Mouse (Mus musculus) limb, embryonic 11.5 days (tissue): ENCODE results near the gene As3mt. TPM values are rescaled to one million over a fixed set of nuclear protein-coding genes. Genes with fewer than 3 reads are reported as not detected.
"Not testable (repeated sequence)": the region's sequence is repeated elsewhere in the genome, so short reads cannot be mapped to it uniquely, and the experiment has no call there.

Experiments
- ATAC-seq: fragments of 200-750 bp; cut with Nextera tagmentation; 2 replicates; pipeline ENCODE4 v1.8.0; 2017; ENCODE audit warnings: low read depth; ENCODE audit not compliant: insufficient number of reproducible peaks, low FRiP score, low TSS enrichment
- DNase-seq: peaks from one replicate; pipeline ENCODE4 v3.0.0-alpha.2; 2015; ENCODE audit warnings: low spot score
- H3K27ac ChIP-seq: fragments of 300-500 bp; sonication (generic); replicated peaks from 2 replicates; pipeline ENCODE4 v1.5.1; 2014; ENCODE audit warnings: low read depth, mild to moderate bottlenecking, low read length
- H3K27me3 ChIP-seq: fragments of 300-500 bp; sonication (generic); 2 replicates; pipeline ENCODE4 v1.6.1; 2014; ENCODE audit warnings: mild to moderate bottlenecking, low read length, mixed read lengths; ENCODE audit not compliant: control insufficient read depth, insufficient read depth
- H3K36me3 ChIP-seq: fragments of 300-500 bp; sonication (generic); 2 replicates; pipeline ENCODE4 v1.6.1; 2014; ENCODE audit warnings: mild to moderate bottlenecking, low read length, moderate library complexity, mixed read lengths; ENCODE audit not compliant: control insufficient read depth, insufficient read depth
- H3K4me1 ChIP-seq: fragments of 300-500 bp; sonication (generic); 2 replicates; pipeline ENCODE4 v1.6.1; 2014; ENCODE audit warnings: low read length, mixed read lengths; ENCODE audit not compliant: control insufficient read depth, insufficient read depth
- H3K4me2 ChIP-seq: fragments of 300-500 bp; sonication (generic); 2 replicates; pipeline ENCODE4 v1.6.1; 2014; ENCODE audit warnings: low read depth, mild to moderate bottlenecking, moderate library complexity; ENCODE audit not compliant: severe bottlenecking
- H3K4me3 ChIP-seq: fragments of 300-500 bp; sonication (generic); 2 replicates; pipeline ENCODE4 v1.5.1; 2014; ENCODE audit warnings: low read depth, low read length
- H3K9ac ChIP-seq: fragments of 300-500 bp; sonication (generic); 2 replicates; pipeline ENCODE4 v1.6.1; 2014; ENCODE audit warnings: mild to moderate bottlenecking, low read length
- H3K9me3 ChIP-seq: fragments of 300-500 bp; sonication (generic); 2 replicates; pipeline ENCODE4 v1.6.1; 2016; ENCODE audit warnings: low read length; ENCODE audit not compliant: control insufficient read depth
- WGBS: fragments of 180-500 bp; shearing (Covaris S2); extraction: QIAGEN DNeasy Blood & Tissue Kit; methylation state at CpG from one replicate; pipeline ENCODE4 v1.1.7; 2014; 5-methylcytosine and 5-hydroxymethylcytosine counted together
- polyA plus RNA-seq: library from polyadenylated mRNA; unstranded; fragments of >200 nt; fragmentation: Nextera tagmentation; extraction: Ambion mirVana; gene quantifications from 2 replicates; pipeline ENCODE4 v1.2.1, GENCODE M21; 2014

Gene As3mt
- polyA plus RNA-seq, 1 experiment from 2014 or later: 37.3 TPM

GRCm38 (mm10) chr19:46744681-46745080, 37.4 kb downstream of the As3mt start:
- H3K9ac ChIP-seq: no peak overlapping the region
- no peak overlapping the region for H3K27ac ChIP-seq
- ATAC-seq (no peak), DNase-seq (no peak)
- no peaks in the 10 kb centered on the region for H3K9me3 ChIP-seq
- H3K36me3 ChIP-seq: no peaks in the 10 kb centered on the region
- H3K4me3 ChIP-seq: no peak overlapping the region
- H3K4me2 ChIP-seq: no peak overlapping the region
- WGBS: 82% methylated on average over 9 of the region's 9 CpGs
- H3K27me3 ChIP-seq: no peaks in the 10 kb centered on the region
- no peaks in the 10 kb centered on the region for H3K4me1 ChIP-seq

GRCm38 (mm10) chr19:46747799-46748198, 40.5 kb downstream of the As3mt start:
- ATAC-seq (no peak), DNase-seq (no peak)
- Histone ChIP-seq H3K4me3 (no peak overlapping the region), H3K4me2 (no peak overlapping the region), H3K27ac (no peak overlapping the region), H3K36me3 (no peaks in the 10 kb centered on the region), H3K9ac (no peak overlapping the region), H3K27me3 (no peaks in the 10 kb centered on the region), H3K4me1 (no peaks in the 10 kb centered on the region), H3K9me3 (no peaks in the 10 kb centered on the region)
- WGBS: 93% methylated on average over 3 of the region's 3 CpGs

GRCm38 (mm10) chr19:46752235-46752634, 45.0 kb downstream of the As3mt start:
- WGBS: 92% methylated on average over 5 of the region's 5 CpGs
- H3K9me3 ChIP-seq: no peaks in the 10 kb centered on the region
- H3K4me1 ChIP-seq: no peaks in the 10 kb centered on the region
- DNase-seq (no peak), ATAC-seq (no peak)
- no peaks in the 10 kb centered on the region for H3K27me3 ChIP-seq
- no peak overlapping the region for H3K9ac ChIP-seq
- no peaks in the 10 kb centered on the region for H3K36me3 ChIP-seq
- no peak overlapping the region for H3K27ac ChIP-seq
- H3K4me2 ChIP-seq: no peak overlapping the region
- no peak overlapping the region for H3K4me3 ChIP-seq

- DNase-seq (peak; percentile 49), ATAC-seq (no peak)
- no peaks in the 10 kb centered on the region for H3K36me3 ChIP-seq
- no peak overlapping the region for H3K4me2 ChIP-seq
- H3K9ac ChIP-seq: no peak overlapping the region
- 46% methylated on average over 9 of the region's 9 CpGs for WGBS
- H3K4me1 ChIP-seq: no peaks in the 10 kb centered on the region
- H3K27me3 ChIP-seq: no peaks in the 10 kb centered on the region
- no peak overlapping the region for H3K27ac ChIP-seq
- no peak overlapping the region for H3K4me3 ChIP-seq
- no peaks in the 10 kb centered on the region for H3K9me3 ChIP-seq
Measured at GRCm38 (mm10) chr19:46755066-46755465, 47.8 kb downstream of the As3mt start.

- no peak for DNase-seq
- WGBS: 87% methylated on average over 4 of the region's 4 CpGs
- H3K9me3 ChIP-seq: no peaks in the 10 kb centered on the region
Measured at GRCm38 (mm10) chr19:46756221-46756620, 49.0 kb downstream of the As3mt start.

GRCm38 (mm10) chr19:46759096-46759495, 51.8 kb downstream of the As3mt start:
- H3K9ac ChIP-seq: no peak overlapping the region
- no peak overlapping the region for H3K27ac ChIP-seq
- no peak overlapping the region for H3K4me2 ChIP-seq
- no peak for DNase-seq
- H3K9me3 ChIP-seq: no peaks in the 10 kb centered on the region
- H3K27me3 ChIP-seq: peaks cover 11% of the 10 kb centered on the region; the same call in 1 of the 2 replicates
- ATAC-seq: no peak
- H3K4me1 ChIP-seq: peaks cover 5% of the 10 kb centered on the region; the same call in 1 of the 2 replicates
- no peaks in the 10 kb centered on the region; the same call in 1 of the 2 replicates for H3K36me3 ChIP-seq
- H3K4me3 ChIP-seq: no peak overlapping the region
- 73% methylated on average over 8 of the region's 8 CpGs for WGBS

More at GRCm38 (mm10) chr19:46756221-46756620, 49.0 kb downstream of the As3mt start:
- no peaks in the 10 kb centered on the region for H3K36me3 ChIP-seq
- no peak overlapping the region for H3K9ac ChIP-seq
- no peaks in the 10 kb centered on the region for H3K4me1 ChIP-seq
- no peak overlapping the region for H3K4me2 ChIP-seq
- no peak overlapping the region for H3K4me3 ChIP-seq
- no peak for ATAC-seq
- H3K27ac ChIP-seq: no peak overlapping the region
- no peaks in the 10 kb centered on the region for H3K27me3 ChIP-seq

- DNase-seq, H3K9me3 ChIP-seq, H3K27ac ChIP-seq, H3K4me1 ChIP-seq, ATAC-seq, H3K4me2 ChIP-seq, H3K4me3 ChIP-seq, H3K36me3 ChIP-seq, H3K9ac ChIP-seq: not testable (repeated sequence)
- 87% methylated on average over 10 of the region's 10 CpGs for WGBS
- H3K27me3 ChIP-seq: peaks cover 13% of the 10 kb centered on the region; the same call in 1 of the 2 replicates
Measured at GRCm38 (mm10) chr19:46759909-46760308, 52.7 kb downstream of the As3mt start.

GRCm38 (mm10) chr19:46760375-46761160, 53.3 kb downstream of the As3mt start:
- no peak overlapping the region for H3K9ac ChIP-seq
- no peaks in the 10 kb centered on the region; the same call in 1 of the 2 replicates for H3K36me3 ChIP-seq
- H3K27me3 ChIP-seq: peaks cover 13% of the 10 kb centered on the region; the same call in 1 of the 2 replicates
- no peaks in the 10 kb centered on the region for H3K9me3 ChIP-seq
- no peak overlapping the region for H3K27ac ChIP-seq
- H3K4me1 ChIP-seq: peaks cover 5% of the 10 kb centered on the region; the same call in 1 of the 2 replicates
- peak overlapping the region; percentile 76 for H3K4me3 ChIP-seq
- 18% methylated on average over 29 of the region's 29 CpGs for WGBS
- DNase-seq (peak; percentile 87), ATAC-seq (peak; percentile 69)
- peak overlapping the region; percentile 96 for H3K4me2 ChIP-seq
